Mouse (Mus musculus): ENCODE data around the gene Kif17. TPM values are rescaled to one million over a fixed set of nuclear protein-coding genes. Genes with fewer than 3 reads are reported as not detected.

The Kif17 gene
- polyA plus RNA-seq, 1 experiment, result 3.9 TPM

DNA sequence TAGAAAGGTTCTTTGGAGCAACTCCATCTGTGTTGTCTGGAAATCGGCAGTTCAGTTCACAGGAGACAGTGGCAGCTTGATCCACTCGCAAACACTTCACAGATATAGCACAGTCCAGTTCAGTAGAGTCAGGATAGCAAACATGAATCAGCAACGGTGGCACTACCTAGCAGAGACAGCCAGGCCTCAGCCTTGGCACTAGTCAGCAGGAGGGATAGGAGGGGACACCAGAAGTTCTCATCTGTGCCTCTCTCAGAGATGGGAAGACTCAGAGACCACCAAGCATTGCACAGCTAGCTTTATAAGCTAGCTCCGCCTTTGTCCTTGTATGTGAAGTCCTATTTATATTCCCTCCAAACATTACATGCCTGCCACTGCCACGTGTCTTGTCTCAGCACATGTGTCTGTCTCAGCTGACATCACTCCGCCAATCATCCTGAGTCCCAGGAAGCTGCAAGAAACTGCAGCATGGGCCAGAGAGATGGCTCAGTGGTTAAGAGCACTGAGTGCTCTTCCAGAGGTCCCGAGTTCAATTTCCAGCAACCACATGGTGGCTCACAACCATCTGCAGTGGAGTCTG, 77.7 kb downstream of the Kif17 start:
- no peak for DNase-seq (ENCODE audit: low read depth)
- no peak for TF ChIP-seq POLR2A (IDR thresholded peaks at IDR 0.05; ENCODE audit: borderline replicate concordance, extremely low read depth, insufficient read depth, insufficient read length, poor library complexity, severe bottlenecking)
- TF ChIP-seq CTCF (IDR thresholded peaks at IDR 0.05; ENCODE audit: borderline replicate concordance, extremely low read depth, insufficient read depth, insufficient read length), result no peak

DNA sequence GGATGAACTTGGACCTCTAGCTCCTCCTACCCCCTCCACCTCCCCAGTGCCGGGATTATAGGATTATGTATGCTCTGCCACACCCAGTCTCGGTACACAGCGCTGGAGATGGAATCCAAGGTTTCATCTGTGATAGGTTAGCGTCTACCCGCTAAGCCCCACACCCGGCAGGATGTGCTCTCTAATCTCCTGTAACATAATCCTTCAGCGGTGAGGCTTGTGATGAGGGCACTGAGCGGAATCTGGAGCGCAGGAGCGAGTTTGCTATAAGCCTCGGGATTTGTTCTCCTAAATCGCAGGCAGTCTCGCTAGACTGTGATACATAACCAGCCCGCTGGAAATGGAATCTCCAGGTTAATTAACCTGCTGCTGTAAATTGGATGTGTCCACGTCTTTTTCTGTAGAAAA, 80.0 kb downstream of the Kif17 start:
- DNase-seq (ENCODE audit: low read depth), result peak; percentile 59
- TF ChIP-seq POLR2A (IDR thresholded peaks at IDR 0.05; ENCODE audit: borderline replicate concordance, extremely low read depth, insufficient read depth, insufficient read length, poor library complexity, severe bottlenecking) (no peak), CTCF (IDR thresholded peaks at IDR 0.05; ENCODE audit: borderline replicate concordance, extremely low read depth, insufficient read depth, insufficient read length) (no peak)

DNA sequence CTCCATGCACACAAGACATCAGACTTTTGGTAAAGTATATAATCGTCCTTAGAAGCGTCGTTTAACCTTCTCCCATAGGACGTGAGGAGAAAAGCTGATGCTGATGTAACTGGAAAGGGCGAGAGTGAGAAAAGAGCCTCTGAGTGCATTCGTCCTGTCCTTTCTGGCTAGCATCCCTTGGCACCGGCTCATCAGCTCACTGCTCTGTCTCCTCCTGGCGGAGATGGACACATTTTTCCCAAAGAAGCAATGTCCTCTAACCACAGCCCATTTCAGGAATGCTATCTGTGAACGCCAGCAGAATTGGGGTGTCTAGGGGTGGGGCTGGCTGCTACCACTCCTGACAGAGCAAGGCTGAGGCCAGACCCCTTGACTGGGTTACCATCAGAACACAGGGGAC, 81.4 kb downstream of the Kif17 start:
- DNase-seq (ENCODE audit: low read depth), result no peak
- TF ChIP-seq CTCF (IDR thresholded peaks at IDR 0.05; ENCODE audit: borderline replicate concordance, extremely low read depth, insufficient read depth, insufficient read length) (no peak), POLR2A (IDR thresholded peaks at IDR 0.05; ENCODE audit: borderline replicate concordance, extremely low read depth, insufficient read depth, insufficient read length, poor library complexity, severe bottlenecking) (no peak)

DNA sequence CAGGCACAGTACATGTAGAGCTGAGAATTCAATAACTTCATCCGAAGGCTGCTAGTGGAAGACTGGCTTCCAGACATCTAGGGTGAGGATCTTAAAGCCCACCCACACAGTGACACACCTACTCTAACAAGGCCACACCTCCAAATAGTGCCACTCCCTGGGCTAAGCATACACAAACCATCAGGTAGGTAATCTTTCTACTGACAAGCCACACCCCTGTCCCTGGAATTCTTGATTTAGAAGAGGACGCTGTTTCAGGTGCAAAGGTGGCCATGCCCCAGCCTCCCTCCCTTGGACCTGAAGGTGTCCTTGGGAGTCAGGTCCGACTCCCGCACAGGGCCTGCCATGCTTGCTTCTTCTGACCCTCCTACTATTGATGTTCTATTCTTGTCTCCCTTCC, 82.9 kb downstream of the Kif17 start:
- no peak for TF ChIP-seq POLR2A (IDR thresholded peaks at IDR 0.05; ENCODE audit: borderline replicate concordance, extremely low read depth, insufficient read depth, insufficient read length, poor library complexity, severe bottlenecking)
- no peak for TF ChIP-seq CTCF (IDR thresholded peaks at IDR 0.05; ENCODE audit: borderline replicate concordance, extremely low read depth, insufficient read depth, insufficient read length)
- no peak for DNase-seq (ENCODE audit: low read depth)

DNA sequence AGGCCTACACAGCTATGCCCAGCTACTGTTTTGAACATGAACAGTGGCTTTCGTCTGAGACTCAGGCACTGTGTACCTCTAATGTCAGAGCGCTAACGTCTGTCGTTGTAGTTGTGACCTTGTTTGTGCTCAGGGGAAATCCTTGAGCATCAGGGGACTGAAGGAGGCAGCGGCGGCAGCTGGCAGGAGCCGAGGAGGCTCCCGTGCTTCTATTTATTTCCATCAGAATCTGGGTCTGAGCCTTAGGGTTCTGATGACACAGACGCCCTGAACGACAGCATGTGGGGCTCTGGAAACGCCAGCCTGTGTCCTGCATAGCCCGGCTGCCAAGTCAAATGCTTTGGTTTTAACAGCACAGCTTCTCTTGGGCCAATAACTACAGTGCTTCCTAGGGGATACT, 84.8 kb downstream of the Kif17 start:
- TF ChIP-seq POLR2A (IDR thresholded peaks at IDR 0.05; ENCODE audit: borderline replicate concordance, extremely low read depth, insufficient read depth, insufficient read length, poor library complexity, severe bottlenecking), result no peak
- no peak for DNase-seq (ENCODE audit: low read depth)

DNA sequence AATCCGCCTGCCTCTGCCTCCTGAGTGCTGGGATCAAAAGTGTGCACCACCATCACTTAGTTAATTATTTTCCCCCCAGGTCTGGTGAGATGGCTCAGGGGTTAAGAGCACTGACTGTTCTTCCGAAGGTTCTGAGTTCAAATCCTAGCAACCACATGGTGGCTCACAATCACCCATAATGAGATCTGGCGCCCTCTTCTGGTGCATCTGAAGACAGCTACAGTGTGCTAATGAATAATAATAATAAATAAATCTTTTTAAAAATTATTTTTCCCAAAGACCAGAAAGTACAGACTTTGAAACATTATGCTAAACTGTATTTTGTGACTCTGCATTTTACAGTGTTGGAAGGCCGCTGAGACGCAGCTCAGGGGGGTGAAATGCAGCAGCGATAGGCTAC, 85.4 kb downstream of the Kif17 start:
- TF ChIP-seq CTCF (IDR thresholded peaks at IDR 0.05; ENCODE audit: borderline replicate concordance, extremely low read depth, insufficient read depth, insufficient read length), result no peak
- DNase-seq (ENCODE audit: low read depth), result no peak

DNA sequence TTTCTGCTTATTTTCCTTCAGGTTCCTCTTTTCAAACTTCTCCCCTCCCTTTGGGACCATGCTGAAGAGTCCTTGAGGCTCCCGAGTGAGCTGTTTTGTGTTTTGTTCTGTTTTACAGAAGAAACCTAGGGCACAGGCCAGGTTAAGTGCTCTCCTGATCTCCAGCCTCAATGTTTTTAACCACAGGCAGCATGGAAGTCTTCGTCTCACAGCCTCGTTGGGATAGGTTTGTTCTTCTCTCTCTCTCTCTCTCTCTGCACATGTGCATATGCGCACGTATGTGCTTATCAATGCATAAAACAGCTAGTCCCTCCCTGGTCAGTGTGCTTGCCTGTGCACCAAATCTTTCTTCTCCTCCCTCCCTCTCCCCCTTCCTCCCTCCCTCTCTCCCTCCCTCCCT, 86.6 kb downstream of the Kif17 start:
- DNase-seq (ENCODE audit: low read depth), result no peak
- TF ChIP-seq POLR2A (IDR thresholded peaks at IDR 0.05; ENCODE audit: borderline replicate concordance, extremely low read depth, insufficient read depth, insufficient read length, poor library complexity, severe bottlenecking) (no peak), CTCF (IDR thresholded peaks at IDR 0.05; ENCODE audit: borderline replicate concordance, extremely low read depth, insufficient read depth, insufficient read length) (no peak)

DNA sequence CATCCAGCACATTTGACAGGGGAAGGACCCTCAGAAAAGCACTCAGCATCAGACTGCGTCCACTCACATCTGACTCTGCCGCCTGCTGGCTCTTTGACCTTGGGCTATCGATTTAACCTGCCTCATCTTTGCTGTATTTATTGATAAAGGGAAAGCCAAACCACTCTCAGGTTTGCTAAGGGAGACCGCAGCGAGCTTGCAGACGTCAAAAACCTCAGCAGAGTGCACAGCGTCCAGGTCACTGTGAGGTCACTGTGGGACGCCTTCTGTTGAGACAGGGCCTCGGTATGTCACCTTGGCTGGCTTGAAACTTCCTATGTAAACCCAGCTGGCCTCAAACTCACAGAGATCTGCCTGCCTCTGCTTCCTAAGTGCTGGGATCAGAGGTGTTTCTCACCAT, 87.1 kb downstream of the Kif17 start:
- no peak for DNase-seq (ENCODE audit: low read depth)
- TF ChIP-seq CTCF (IDR thresholded peaks at IDR 0.05; ENCODE audit: borderline replicate concordance, extremely low read depth, insufficient read depth, insufficient read length) (no peak), POLR2A (IDR thresholded peaks at IDR 0.05; ENCODE audit: borderline replicate concordance, extremely low read depth, insufficient read depth, insufficient read length, poor library complexity, severe bottlenecking) (no peak)

DNA sequence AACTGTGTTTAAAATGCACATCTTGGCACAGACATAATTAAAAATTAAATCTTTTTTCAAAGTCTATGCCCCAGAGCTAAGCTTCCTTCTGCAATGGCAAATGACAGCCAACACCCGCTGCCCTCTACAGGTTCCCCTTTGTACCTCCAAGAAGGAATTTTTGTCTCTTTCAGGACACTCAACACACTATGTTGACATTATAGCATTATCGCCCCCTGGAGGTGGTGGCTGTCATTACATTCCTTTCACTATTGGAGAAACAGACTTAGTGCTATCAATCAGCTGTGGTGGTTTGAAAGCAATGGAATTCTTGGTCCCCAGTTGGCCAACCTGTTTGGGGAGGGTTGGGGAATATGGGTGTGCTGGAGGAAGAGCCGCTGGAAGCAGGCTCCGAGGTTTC, 89.7 kb downstream of the Kif17 start:
- TF ChIP-seq POLR2A (IDR thresholded peaks at IDR 0.05; ENCODE audit: borderline replicate concordance, extremely low read depth, insufficient read depth, insufficient read length, poor library complexity, severe bottlenecking) (no peak), CTCF (IDR thresholded peaks at IDR 0.05; ENCODE audit: borderline replicate concordance, extremely low read depth, insufficient read depth, insufficient read length) (peak; percentile 51; the same call in 1 of the 2 replicates)
- DNase-seq (ENCODE audit: low read depth), result no peak

DNA sequence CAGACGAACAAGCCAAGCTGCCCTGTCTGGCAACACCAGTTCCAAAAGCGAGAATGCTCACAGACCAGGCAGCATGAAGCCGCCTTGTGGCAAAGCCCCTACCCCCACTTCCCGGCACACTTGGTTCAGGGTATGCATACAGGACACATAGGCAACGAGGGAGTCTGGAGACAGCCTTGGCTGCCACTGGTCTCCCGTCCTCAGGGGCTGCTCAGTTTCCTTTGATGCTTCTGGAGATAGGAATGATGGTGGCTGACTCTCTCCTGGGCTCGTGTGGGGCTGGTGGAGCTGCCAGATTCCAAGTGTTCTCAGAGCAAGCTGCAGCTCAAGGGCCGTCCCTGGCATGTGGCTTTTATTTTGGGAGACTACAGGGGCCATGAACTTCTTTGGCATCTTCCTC, 91.2 kb downstream of the Kif17 start:
- DNase-seq (ENCODE audit: low read depth), result no peak
- TF ChIP-seq CTCF (IDR thresholded peaks at IDR 0.05; ENCODE audit: borderline replicate concordance, extremely low read depth, insufficient read depth, insufficient read length) (no peak), POLR2A (IDR thresholded peaks at IDR 0.05; ENCODE audit: borderline replicate concordance, extremely low read depth, insufficient read depth, insufficient read length, poor library complexity, severe bottlenecking) (no peak)

DNA sequence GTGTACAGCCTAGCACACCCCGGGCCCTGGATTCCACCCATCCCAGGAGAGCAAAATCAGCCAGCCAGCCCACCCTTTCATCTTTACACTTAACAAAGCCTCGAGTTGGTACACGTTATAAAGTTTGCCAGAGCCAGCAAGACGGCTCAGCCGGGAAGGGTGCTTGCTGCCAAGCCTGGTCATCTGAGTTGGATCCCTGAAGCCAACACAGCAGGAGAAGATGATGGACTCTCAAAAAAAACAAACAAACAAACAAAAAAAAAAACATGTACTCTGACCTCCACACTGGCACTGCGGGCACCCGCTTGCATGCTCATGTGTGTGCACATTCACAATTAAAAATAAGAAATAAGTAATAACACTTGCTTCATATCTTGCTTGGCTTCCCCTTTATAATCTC, 91.8 kb downstream of the Kif17 start:
- TF ChIP-seq POLR2A (IDR thresholded peaks at IDR 0.05; ENCODE audit: borderline replicate concordance, extremely low read depth, insufficient read depth, insufficient read length, poor library complexity, severe bottlenecking) (no peak), CTCF (IDR thresholded peaks at IDR 0.05; ENCODE audit: borderline replicate concordance, extremely low read depth, insufficient read depth, insufficient read length) (no peak)
- no peak for DNase-seq (ENCODE audit: low read depth)

DNA sequence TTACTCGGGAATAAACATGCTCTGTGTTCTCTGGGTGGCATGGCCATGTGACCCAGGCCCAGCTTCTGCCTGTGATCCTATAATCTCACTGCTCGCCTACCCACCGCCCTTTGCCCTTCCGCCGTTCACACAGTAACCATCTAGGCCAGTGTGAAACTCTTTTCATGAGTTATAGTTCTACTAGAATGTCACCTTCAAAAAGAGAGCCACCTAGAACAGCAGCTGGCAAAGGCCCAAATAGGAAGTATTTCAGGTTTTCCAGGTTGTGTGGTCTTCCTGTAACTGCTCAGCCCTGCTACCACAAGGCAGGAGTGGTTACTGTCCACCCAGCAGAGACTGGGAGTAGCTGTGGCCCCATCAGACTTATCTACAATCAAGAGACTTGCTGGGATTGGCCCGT, 92.5 kb downstream of the Kif17 start:
- TF ChIP-seq CTCF (IDR thresholded peaks at IDR 0.05; ENCODE audit: borderline replicate concordance, extremely low read depth, insufficient read depth, insufficient read length) (no peak), POLR2A (IDR thresholded peaks at IDR 0.05; ENCODE audit: borderline replicate concordance, extremely low read depth, insufficient read depth, insufficient read length, poor library complexity, severe bottlenecking) (no peak)
- DNase-seq (ENCODE audit: low read depth), result no peak

Measured in brain, embryonic 14.5 days (tissue).